Mouse (Mus musculus) hematopoietic multipotent progenitor cell, adult 10-12 weeks (in vitro differentiated cells): Measurements from ENCODE around the gene Usmg5. TPM values are rescaled to one million over a fixed set of nuclear protein-coding genes. Genes with fewer than 3 reads are reported as not detected.

Experiments
- polyA plus RNA-seq: library from polyadenylated mRNA; stranded (reverse); fragments of >175 nt; gene quantifications from 2 replicates; pipeline ENCODE4 v1.2.3, GENCODE M21; 2012; ENCODE audit warnings: low replicate concordance

The Usmg5 gene
- 0.64 and 18.6 TPM in 2 replicates for polyA plus RNA-seq

GRCm38 (mm10) chr19:47090550-47091156 is at the start of gene Usmg5, which contains the start of gene Pdcd11:
Gene Usmg5, minus strand, starts transcription at chr19:47090647.
Gene Pdcd11, plus strand, starts transcription at chr19:47090768.

GRCm38 (mm10) chr19:47137771-47138421 is 47.4 kb upstream of the Usmg5 start, which contains the start of gene Calhm2:
Gene Calhm2, minus strand, starts transcription at chr19:47138294.

GRCm38 (mm10) chr19:47067096-47067882 is 23.2 kb downstream of the Usmg5 start, which contains the start of gene Taf5:
Gene Taf5, plus strand, starts transcription at chr19:47067746.

GRCm38 (mm10) chr19:47050271-47051032 is 40.0 kb downstream of the Usmg5 start, which contains the start of gene Pcgf6:
Gene Pcgf6, minus strand, starts transcription at chr19:47050906.

Other genes with a start within 250 kb of the Usmg5 start
- not detected in 2 replicates for gene Ina, start 75.9 kb downstream of the Usmg5 start, polyA plus RNA-seq
- gene Nt5c2, start 75.5 kb downstream of the Usmg5 start, polyA plus RNA-seq, result 2.6 and 7.5 TPM in 2 replicates
- gene Pcgf6, start 39.7 kb downstream of the Usmg5 start, polyA plus RNA-seq, result 8.2 and 17.0 TPM in 2 replicates
- 3.3 and 5.2 TPM in 2 replicates for gene Taf5, start 22.9 kb downstream of the Usmg5 start, polyA plus RNA-seq
- gene Pdcd11, start 121 bp upstream of the Usmg5 start, polyA plus RNA-seq, result 14.0 and 15.3 TPM in 2 replicates
- 47.7 and 56.3 TPM in 2 replicates for gene Calhm2, start 47.6 kb upstream of the Usmg5 start, polyA plus RNA-seq
- 0.12 TPM in 1 of 2 replicates, not detected in the other for gene Calhm1, start 53.6 kb upstream of the Usmg5 start, polyA plus RNA-seq
- not detected in 2 replicates for gene Calhm3, start 67.1 kb upstream of the Usmg5 start, polyA plus RNA-seq
- 1.4 and 3.5 TPM in 2 replicates for gene Neurl1a, start 88.2 kb upstream of the Usmg5 start, polyA plus RNA-seq